Mouse (Mus musculus): ENCODE measurements at regions not wholly inside any gene's neighbourhood (a gene's known extent, or its start where the extent isn't known, plus 50 kb on each side); places are given as distances from the start of the nearest gene placed in this dataset.

DNA sequence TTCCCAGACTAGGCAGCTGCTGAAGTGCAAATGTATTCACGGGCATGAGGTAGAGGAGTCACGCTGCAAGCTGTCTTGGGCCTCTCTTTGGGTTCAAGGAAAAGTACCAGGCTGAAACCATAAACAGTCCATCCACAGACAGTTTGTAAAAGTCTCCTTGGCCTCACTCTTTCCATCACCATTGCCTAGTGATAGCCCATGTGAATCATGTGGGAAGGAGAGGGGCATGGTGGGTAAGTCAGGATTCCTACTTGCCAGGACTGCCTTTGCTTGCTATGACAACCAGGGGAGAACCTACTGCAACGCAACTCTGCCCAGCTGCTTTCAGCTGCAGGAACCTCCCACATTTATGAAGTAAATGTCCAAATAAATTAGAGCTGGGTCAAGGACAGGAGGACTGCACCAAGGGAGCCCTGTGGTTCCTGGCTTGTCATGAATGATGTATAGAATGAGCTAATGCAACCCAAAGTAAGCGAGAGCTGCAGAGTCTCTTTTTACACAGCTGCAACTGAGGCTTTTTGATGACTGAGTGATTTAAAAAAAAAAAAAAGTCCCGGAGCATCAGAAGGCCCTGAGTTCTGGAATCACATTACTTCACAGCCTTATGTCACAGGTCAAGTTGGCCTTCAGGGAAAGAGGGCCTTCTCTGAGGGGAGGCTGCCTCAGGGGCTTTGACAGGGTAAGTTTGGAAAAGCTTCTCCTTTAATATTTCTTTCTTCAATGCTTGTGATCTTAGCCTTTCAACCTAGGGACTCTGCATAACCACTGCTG lies 420.7 kb upstream of the Slc30a5 start:
- POLR2A ChIA-PET: interaction anchor here in 1 of 4 experiments (1.0 kb wide), 1 partner anchor 20 kb away, joined by 3 read pairs; no protein-coding TSS in a partner anchor
- CTCF ChIA-PET: no interaction called here

DNA sequence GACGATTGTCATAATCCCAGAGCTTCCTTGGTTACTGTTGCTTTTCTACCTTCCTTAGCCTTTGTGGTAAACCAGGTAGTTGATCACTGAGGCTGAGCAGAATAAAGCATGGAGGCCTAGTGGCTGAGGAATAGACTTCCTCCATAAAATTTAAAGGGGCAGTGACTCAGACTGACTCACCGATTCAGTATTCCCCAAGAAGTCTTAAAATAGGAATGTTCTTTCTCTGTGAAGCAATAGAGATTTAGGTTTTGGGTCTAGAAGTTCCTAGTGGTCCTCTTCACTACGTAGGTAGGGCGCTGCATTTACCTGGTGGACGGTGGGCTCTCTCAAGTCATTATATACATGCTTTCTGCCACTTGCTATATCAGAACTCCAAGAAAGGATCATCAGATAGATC lies 416.1 kb upstream of the Slc30a5 start:
- ChIA-PET CTCF (no interaction called here), POLR2A (no interaction called here)

DNA sequence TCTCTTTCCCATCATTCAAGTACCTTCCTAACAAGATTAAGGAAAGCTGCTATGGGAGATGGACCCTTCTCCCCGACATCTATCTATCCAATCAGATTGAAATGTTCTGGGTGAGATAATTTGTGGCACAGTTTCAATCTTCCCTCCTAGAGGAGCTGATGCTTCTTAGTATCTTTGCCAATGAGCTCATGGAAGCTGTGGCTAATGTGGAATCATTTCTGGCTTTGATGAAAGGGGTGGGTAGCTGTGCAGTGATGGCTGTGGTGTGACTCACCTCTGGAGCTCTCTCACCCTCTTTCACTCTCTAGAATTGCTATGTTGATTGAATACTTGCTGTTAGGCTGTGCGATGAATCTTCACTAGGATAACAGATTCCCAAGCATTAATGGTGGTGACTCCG lies 411.1 kb upstream of the Slc30a5 start:
- CTCF ChIA-PET: no interaction called here

DNA sequence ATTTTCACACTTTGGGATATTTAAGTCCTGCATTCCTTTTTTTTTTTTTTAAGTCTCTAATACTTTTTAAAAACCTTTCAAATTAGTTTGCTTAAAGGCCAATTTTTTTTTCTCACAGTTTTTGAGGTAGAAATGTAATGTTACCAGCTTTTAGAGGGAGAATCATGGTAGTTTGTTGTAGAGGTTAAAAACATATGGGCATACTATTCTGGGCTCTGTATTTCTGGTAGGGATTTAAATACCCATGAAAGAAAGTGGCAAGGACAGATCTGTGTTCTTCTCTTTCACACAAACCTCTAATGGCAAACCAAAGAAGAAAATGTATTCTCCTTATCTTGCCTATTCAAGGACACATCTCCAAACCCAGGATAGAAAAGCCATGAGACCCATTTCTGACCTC lies 405.6 kb upstream of the Slc30a5 start:
- CTCF ChIA-PET: interaction anchor here in 1 of 4 experiments (0.6 kb wide), 1 partner anchor 236 kb away, joined by 3 read pairs; no protein-coding TSS in a partner anchor

More for the DNA sequence above, 411.1 kb upstream of the Slc30a5 start:
- POLR2A ChIA-PET: interaction anchor here in 1 of 4 experiments (1.3 kb wide), 1 partner anchor 11 kb away, joined by 4 read pairs; no protein-coding TSS in a partner anchor

DNA sequence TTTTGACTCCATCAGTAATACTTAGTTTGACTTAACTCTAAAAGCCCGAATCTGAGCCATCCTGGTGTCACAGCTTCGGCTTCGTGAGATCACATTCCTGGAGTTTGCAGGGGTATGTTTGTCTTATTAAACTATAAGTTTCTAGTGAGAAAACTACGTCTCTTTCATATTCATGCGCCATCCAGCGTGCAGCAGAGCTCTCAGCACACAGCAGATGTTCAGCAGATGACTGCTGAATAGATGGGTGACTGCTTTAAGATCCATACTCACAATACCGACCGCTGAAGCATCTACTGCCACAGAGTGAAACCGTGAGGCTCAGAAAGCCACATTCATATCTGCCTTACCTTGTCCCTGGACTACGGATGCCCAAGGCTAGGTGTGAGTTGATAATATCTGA lies 403.8 kb upstream of the Slc30a5 start:
- ChIA-PET POLR2A (interaction anchor here in 2 of 4 experiments (0.6 to 0.7 kb wide), 3 partner anchors 301 to 322 kb away, joined by 3 to 5 read pairs (median 3); no protein-coding TSS in a partner anchor), CTCF (no interaction called here)

More for the DNA sequence above, 405.6 kb upstream of the Slc30a5 start:
- POLR2A ChIA-PET: no interaction called here

DNA sequence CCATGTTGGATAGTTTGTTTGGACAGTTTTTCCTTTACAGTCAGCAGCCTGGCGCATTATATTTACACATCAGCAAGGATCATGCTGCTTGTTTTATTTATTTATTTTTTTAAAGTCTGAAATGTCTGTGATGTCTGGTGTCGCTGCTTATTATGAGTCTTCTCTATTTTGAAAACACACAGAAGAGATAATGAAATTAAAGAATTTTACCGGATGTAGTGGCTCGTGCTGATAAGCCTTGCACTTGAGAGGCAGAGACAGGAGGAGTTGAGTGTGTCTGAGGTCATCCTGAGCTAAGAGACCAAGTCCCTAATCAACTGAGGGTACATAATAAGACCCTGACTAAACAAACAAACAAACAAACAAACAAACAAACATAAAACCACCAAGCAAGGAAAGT lies 402.6 kb upstream of the Slc30a5 start:
- CTCF ChIA-PET: no interaction called here
- POLR2A ChIA-PET: interaction anchor here in 2 of 4 experiments (1.0 to 1.4 kb wide), 5 partner anchors 362 to 532 kb away, joined by 3 to 7 read pairs (median 3); partner anchors contain the start of genes Ccnb1 (in 1 of the 2), Mrps36 (in 1 of the 2) and Pik3r1 (in 1 of the 2)

DNA sequence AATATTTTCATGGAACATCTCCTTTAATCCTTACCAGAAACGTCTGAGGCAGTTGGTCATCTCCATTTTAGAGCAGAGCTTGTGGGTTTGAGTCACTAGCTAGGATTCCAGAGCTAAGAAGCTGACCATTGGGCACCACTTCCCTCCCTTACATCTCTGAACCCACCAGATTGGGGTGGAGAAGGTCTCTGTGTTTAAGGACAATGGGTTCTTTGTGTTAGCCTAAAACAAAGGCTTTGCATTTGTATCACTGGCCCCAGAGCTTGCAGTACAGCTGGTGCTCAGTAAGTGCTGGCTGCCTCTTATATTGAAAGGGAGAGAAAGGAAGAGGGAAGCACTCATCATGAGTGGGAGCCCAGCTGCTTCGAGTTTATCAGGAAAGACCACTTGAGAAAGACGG lies 401.9 kb upstream of the Slc30a5 start:
- POLR2A ChIA-PET: interaction anchor here (0.8 to 1.8 kb wide), 8 partner anchors 10 to 532 kb away, joined by 3 to 7 read pairs (median 4); partner anchors contain the start of genes Ccnb1 (in 1 of the 4), Cdk7 (in 1 of the 4), Mrps36 (in 1 of the 4) and Pik3r1 (in 1 of the 4)
- CTCF ChIA-PET: no interaction called here

DNA sequence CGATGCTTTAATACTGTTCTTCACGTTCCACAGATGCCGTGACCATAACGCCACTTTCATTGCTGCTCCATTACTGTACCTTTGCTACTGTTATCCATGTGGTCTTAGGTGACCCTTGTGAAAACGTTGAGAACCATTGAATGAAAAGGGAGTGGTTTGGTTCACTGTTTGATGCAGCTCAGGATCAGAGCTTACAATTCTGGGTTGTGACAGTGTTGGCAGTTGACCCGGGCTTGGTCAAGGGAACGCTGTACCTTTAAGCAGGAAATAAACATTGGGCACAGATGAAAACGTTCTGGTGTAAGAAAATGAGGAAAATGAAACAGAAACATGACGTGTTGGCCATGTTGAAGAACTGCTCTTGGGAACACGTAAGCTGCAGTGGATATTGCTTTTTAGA lies 401.3 kb upstream of the Slc30a5 start:
- CTCF ChIA-PET: interaction anchor here in 1 of 4 experiments (0.6 kb wide), 1 partner anchor 1538 kb away, joined by 3 read pairs; no protein-coding TSS in a partner anchor

DNA sequence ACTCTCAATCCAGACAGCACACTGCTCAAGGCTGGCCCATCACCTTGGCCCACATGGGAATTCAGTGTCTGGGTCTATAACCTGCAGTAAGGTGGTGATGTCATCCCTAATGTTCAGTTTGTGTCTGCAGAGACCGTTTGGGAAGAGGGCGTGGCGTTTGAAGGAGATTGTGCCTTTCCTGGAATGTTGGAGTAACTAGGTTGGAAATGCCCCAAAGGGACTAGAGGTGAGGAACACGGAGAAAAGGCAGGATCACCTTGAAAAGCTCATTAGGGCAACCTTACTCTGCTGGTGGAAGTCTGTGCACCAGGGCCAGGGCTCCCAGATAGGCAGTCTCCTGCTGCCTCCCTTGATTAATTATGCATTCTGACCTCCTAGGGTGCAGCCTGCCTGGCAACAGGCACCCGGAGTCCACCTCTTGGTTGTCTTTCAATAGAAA lies 400.6 kb upstream of the Slc30a5 start:
- ChIA-PET CTCF (interaction anchor here in 1 of 4 experiments (0.6 kb wide), 1 partner anchor 1539 kb away, joined by 3 read pairs; no protein-coding TSS in a partner anchor), POLR2A (interaction anchor here in 2 of 4 experiments (0.6 to 1.8 kb wide), 6 partner anchors 9 to 1606 kb away, joined by 3 to 5 read pairs (median 3); partner anchors contain the start of gene Slc30a5 (in 1 of the 2))

More for the DNA sequence above, 401.3 kb upstream of the Slc30a5 start:
- POLR2A ChIA-PET: interaction anchor here (0.6 to 1.8 kb wide), 12 partner anchors 9 to 1606 kb away, joined by 3 to 7 read pairs (median 3); partner anchors contain the start of genes Ccnb1 (in 1 of the 4), Cdk7 (in 1 of the 4), Mrps36 (in 1 of the 4) and Slc30a5 (in 1 of the 4)

DNA sequence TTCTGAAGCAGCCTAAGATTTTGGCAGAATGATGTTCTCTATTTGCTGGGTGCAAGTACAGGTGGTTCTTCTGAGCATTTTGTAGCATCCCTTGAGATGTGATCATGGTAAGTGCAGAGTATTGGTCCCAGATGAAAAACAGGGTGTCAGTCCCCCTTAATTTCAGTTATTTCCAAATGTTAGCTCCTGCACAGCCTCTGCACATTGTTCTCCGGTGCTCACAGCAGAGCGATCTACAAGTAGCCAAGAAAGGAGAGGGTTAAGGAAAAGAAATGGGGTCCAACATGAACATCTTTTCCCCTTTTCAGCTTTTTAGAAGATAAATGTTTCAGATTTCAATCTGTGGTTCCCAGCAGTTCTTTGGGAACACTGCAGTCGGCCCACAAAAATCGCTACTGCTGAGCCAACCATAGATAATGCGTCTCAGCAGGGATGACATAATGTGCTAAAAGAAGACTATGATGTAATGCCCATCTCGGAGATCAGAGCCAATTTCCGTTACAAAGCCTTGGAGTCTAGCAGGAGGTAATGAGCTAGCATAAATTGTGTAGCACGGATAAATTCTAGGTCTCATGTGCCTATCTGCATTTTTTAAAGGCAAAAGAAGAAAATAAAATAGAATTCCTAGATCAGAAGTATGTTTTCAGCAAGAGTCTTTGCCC lies 400.1 kb upstream of the Slc30a5 start:
- ChIA-PET POLR2A (interaction anchor here in 1 of 4 experiments (1.0 to 1.8 kb wide), 3 partner anchors 8 to 25 kb away, joined by 3 to 5 read pairs (median 4); no protein-coding TSS in a partner anchor), CTCF (no interaction called here)

DNA sequence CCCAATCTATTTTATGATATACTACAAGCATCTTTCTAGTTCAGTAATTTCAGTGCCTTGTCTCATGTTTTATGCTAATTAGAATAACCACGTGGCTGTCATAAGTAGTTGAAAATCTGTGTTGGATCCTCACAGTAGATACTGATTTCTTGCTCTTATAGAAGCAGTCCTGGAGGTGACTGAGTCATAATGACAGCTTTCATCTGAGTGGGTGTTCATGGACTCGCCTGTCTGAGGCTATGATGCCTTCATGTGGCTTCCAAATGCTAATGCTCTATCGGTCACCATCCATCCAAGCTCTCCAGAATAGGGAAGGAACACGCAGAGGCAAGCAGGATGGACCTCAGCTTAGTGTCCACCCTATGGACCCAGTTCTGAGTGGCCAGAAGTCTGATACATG lies 396.6 kb upstream of the Slc30a5 start:
- CTCF ChIA-PET: no interaction called here
- POLR2A ChIA-PET: no interaction called here

DNA sequence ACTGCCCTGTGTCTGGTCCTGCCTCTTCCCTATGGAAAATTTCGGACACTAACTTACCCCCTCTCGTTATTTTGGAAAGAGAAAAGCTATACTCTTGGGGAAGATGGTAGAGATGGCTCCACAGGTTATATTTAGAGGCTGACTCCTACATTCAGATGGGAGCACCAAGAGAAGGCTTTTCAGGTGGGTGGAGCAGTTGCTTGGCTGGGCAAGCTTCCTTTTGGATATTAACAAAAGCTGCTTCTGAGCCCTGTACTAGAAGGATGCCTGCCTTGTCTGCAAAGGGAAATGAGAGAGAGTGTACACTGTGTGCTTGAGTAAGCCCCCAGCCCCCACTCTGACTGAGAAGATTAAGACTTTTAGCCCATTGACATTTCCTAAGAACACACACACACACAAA lies 392.1 kb upstream of the Slc30a5 start:
- CTCF ChIA-PET: no interaction called here
- POLR2A ChIA-PET: interaction anchor here in 1 of 4 experiments (0.9 kb wide), 1 partner anchor 9 kb away, joined by 5 read pairs; no protein-coding TSS in a partner anchor

DNA sequence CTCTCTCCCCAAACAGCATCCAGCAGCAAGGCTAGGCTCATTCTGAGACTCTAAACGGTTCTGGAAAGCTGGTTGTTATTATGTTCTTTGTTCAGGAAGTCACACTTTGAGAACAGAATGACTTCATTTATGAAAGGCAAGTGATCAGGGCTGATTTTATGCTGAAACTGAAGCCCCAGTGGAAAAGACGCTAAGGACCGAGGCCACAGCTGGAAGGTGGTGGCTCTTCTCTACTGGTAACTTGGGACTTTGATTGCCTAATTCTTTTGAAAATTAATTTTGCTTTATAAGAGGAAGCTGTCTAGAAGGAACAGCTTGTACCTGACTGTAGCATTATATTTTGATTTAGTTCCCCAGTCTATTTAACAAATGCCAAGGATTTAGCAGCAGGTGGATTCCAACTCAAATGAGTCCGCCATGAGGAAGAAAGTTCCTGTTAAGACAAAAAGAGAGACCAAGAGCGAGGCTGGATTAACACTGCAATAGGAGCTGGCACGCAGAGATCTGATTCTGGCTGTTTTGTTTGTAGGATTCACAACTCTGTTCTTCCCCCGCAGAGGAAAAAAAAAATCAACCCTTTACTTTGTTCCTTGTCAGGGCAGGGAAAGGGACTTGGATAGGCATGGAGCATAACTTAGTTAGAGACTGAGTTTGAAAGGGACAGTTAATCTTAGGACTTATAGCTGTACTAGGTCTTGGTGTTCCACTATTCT lies 388.3 kb upstream of the Slc30a5 start:
- CTCF ChIA-PET: interaction anchor here in 1 of 4 experiments (0.7 kb wide), 1 partner anchor 16 kb away, joined by 3 read pairs; no protein-coding TSS in a partner anchor
- POLR2A ChIA-PET: no interaction called here

DNA sequence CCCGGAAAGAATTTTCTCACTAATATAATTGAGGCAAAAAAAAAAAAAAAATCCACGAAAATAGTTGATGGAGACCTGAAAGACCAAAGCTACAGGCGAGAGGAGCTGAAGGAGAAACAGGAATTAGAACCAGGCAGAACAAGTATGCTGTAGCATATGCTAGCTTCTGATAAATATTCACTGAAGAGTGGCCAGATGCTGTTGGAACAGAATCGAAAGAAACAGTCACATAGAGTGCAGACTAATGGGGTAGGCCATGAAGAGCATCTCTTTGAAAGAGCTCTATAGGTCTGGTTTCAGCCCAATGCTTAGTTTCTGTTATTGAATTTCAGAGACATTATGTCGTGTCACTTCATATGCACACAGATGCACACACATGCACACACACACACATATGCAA lies 386.3 kb upstream of the Slc30a5 start:
- ChIA-PET CTCF (no interaction called here), POLR2A (no interaction called here)

DNA sequence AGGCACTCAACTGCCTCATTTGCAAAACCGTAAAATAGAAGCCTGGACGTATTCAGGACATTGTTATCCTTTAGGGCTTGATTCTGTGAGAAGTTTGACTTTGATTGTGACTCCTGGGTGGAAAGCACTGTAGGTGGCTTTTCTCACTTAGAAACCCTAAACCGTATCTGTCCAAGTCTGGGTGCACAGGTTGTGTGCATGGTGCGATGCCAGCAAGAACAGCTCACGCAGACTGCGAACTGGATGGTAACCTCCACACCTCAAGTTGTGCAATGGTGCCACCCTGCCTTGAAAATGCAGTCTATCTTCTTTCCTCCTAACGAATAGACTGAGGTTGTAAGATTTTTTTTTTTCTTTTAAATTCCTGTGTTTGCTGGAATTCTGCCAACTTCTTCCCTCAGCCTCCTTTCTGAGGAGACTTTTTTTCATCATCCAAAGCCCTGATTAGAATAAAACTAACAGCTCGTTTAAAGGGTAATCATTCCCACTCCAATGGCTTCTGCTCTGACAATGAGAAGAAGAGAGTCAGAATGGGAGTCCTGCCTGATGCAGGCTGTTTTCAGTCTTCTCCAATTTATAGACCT lies 383.8 kb upstream of the Slc30a5 start:
- ChIA-PET CTCF (interaction anchor here in 2 of 4 experiments (0.6 to 0.7 kb wide), 2 partner anchors 17 to 172 kb away, joined by 3 read pairs; no protein-coding TSS in a partner anchor), POLR2A (interaction anchor here in 2 of 4 experiments (0.7 to 1.2 kb wide), 2 partner anchors 11 to 36 kb away, joined by 3 read pairs; no protein-coding TSS in a partner anchor)

DNA sequence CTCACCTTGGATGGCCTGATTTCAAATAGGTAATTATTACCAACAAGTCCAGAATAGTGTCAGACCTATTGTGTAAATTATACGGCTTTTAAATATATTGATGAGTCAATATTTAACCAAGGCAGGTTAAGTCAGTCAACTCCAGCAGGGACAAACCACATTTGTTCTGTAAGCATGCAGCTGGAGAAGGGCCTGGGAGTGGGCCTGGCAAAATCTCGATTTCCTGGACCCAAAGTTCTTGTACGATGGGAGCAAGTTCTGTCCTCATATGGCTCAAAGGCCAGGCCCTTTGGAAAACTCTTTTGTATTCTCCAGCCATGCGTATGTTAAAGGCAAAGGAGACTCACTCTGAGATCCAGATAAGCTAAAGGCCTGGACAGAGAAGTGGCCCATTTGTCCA lies 383.2 kb upstream of the Slc30a5 start:
- CTCF ChIA-PET: no interaction called here
- POLR2A ChIA-PET: no interaction called here

DNA sequence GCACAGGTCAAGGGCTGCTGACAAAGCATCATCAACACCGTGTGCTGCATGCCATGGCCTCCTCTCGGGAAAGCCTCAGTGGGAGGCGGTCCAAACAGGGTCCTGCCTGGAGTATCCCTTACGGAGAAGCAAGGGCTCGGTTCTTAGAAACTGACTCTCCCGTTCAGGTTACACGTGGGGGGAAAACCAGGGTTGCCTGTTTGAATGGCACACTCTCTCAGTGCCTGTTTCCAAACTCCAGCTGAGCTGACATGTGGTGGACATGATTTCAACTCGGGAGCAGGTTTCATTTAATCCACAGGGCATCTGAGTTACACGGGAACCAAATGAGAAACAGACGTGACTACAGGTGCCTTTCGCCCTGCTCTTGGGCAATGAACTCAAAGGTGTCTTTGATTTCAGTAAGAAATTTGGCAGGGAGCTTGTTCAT lies 382.6 kb upstream of the Slc30a5 start:
- POLR2A ChIA-PET: interaction anchor here in 1 of 4 experiments (0.7 kb wide), 1 partner anchor 120 kb away, joined by 4 read pairs; no protein-coding TSS in a partner anchor
- CTCF ChIA-PET: no interaction called here

DNA sequence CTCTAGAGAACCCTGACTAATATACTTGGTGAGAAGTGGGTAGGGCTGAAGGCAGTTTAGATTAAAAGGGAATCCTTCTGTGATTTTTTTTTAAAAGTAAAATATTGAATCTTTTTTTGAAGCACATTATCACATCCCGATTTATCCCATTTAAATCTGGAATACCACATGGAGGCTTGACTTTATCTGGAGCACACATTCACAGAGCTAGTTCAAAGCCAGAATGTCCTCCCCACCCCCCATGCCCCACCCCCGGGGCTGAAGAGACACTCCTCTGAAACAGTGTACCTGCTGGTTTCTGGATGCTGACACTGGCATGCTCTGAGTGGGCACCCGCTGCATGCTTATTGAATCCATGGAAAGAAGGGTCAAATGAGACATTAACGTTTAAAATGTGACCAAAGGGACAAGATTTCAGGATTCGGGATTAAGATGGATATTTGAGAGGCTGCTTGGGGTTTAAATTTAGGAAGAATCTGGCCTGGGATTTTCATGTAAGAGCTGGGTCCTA lies 382.0 kb upstream of the Slc30a5 start:
- ChIA-PET POLR2A (interaction anchor here in 1 of 4 experiments (0.7 kb wide), 1 partner anchor 119 kb away, joined by 4 read pairs; no protein-coding TSS in a partner anchor), CTCF (no interaction called here)
